Mouse (Mus musculus) erythroblast, adult 5-6 weeks (primary cell): Measurements from ENCODE around the gene Tgoln1. TPM values are rescaled to one million over a fixed set of nuclear protein-coding genes. Genes with fewer than 3 reads are reported as not detected.

Source experiments
- ATAC-seq: replicated peaks from 2 replicates; pipeline ENCODE4 v1.8.0; 2016; ENCODE audit warnings: moderate number of reproducible peaks, mild to moderate bottlenecking, moderate TSS enrichment, inconsistent platforms; ENCODE audit not compliant: poor library complexity, low FRiP score, severe bottlenecking
- total RNA-seq, 2 experiments: library from RNA; stranded (forward) in 1 of 2; stranded (reverse) in 1 of 2; fragments of 150-400 nt in 1 of 2; fragments of 200-764, 138-1000 nt in 1 of 2; gene quantifications; 2 replicates each; pipeline versions ENCODE4 v1.2.3 to v1.2.4; 2015 to 2017; ENCODE audit warnings: low replicate concordance in 2 of 2

The Tgoln1 gene
- total RNA-seq, 2 experiments from 2014 or later = 17.9 to 20.2 TPM

DNA sequence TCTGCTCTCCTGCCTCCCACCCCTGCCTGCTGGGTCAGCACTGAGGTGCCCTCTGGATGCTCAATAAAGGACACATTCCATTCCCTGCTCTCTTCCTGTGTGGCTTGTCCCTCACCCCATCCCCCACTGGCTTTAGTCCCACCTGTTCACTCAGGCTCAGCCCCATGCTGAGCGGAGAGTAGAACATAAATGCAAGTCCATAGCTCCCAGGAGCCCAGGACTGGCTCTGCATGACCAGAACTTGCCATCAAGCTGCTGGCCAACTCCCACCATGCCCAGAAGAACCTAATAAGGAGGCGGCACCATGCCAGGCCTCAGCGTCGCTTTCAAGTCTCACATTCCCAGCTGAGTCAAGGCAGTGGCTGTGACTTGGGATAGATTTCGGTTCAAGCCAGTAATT lies 53.9 kb downstream of the Tgoln1 start:
- no peak for ATAC-seq

- no peak for ATAC-seq
These were observed 54.3 kb downstream of the Tgoln1 start for GRCm38 (mm10) chr6:72562486-72562885.

DNA sequence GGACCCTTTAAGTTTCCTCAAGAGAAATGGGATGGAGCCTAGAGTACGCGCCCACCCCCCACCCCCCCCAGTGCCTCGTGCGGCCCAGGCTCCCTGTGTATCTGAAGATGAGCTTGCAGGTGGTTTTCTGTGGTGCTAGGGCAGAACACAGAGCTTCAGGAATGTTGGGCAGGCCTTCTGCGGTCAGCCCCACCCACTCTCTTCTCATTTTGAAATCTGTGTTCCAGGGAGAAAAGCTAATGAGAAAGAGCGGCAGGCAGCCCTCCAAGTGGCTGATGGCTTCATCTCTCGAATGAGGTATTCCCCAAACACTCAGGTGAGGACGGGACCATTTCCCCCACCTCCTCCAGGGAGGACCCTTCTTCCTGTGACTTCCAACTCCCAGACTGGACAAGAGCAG lies 56.0 kb downstream of the Tgoln1 start:
- no peak for ATAC-seq

Other genes starting within 250 kb of the Tgoln1 start
- gene Vamp5, start 236.5 kb downstream of the Tgoln1 start, total RNA-seq (2015; ENCODE audit: low replicate concordance) = 55.7 and 57.1 TPM in 2 replicates
- 9.5 and 21.2 TPM in 2 replicates for gene Vamp5, start 236.5 kb downstream of the Tgoln1 start, total RNA-seq (2017; ENCODE audit: low replicate concordance)
- 68.5 and 70.1 TPM in 2 replicates for gene Vamp8, start 226.3 kb downstream of the Tgoln1 start, total RNA-seq (2015; ENCODE audit: low replicate concordance)
- 91.4 and 102 TPM in 2 replicates for gene Vamp8, start 226.3 kb downstream of the Tgoln1 start, total RNA-seq (2017; ENCODE audit: low replicate concordance)
- gene Ggcx, start 202.7 kb downstream of the Tgoln1 start, total RNA-seq (2015; ENCODE audit: low replicate concordance) = 1.3 and 5.0 TPM in 2 replicates
- gene Ggcx, start 202.7 kb downstream of the Tgoln1 start, total RNA-seq (2017; ENCODE audit: low replicate concordance) = 0.85 and 2.1 TPM in 2 replicates
- gene Mat2a, start 177.4 kb downstream of the Tgoln1 start, total RNA-seq (2015; ENCODE audit: low replicate concordance) = 77.8 and 93.8 TPM in 2 replicates
- gene Mat2a, start 177.4 kb downstream of the Tgoln1 start, total RNA-seq (2017; ENCODE audit: low replicate concordance) = 44.9 and 67.3 TPM in 2 replicates
- gene Sh2d6, start 95.3 kb downstream of the Tgoln1 start, total RNA-seq (2015; ENCODE audit: low replicate concordance) = not detected in 2 replicates
- gene Sh2d6, start 95.3 kb downstream of the Tgoln1 start, total RNA-seq (2017; ENCODE audit: low replicate concordance) = not detected in 2 replicates
- gene Capg, start 72.6 kb downstream of the Tgoln1 start, total RNA-seq (2015; ENCODE audit: low replicate concordance) = 10.2 and 21.1 TPM in 2 replicates
- gene Capg, start 72.6 kb downstream of the Tgoln1 start, total RNA-seq (2017; ENCODE audit: low replicate concordance) = 22.2 and 29.0 TPM in 2 replicates
- 2.1 and 5.6 TPM in 2 replicates for gene Elmod3, start 18.6 kb downstream of the Tgoln1 start, total RNA-seq (2015; ENCODE audit: low replicate concordance)
- gene Elmod3, start 18.6 kb downstream of the Tgoln1 start, total RNA-seq (2017; ENCODE audit: low replicate concordance) = 0.85 and 6.0 TPM in 2 replicates
- gene Retsat, start 18.5 kb downstream of the Tgoln1 start, total RNA-seq (2015; ENCODE audit: low replicate concordance) = 1.7 and 4.0 TPM in 2 replicates
- 3.5 and 3.8 TPM in 2 replicates for gene Retsat, start 18.5 kb downstream of the Tgoln1 start, total RNA-seq (2017; ENCODE audit: low replicate concordance)
- gene Tcf7l1, start 172.3 kb upstream of the Tgoln1 start, total RNA-seq (2015; ENCODE audit: low replicate concordance) = not detected in 2 replicates
- not detected in 2 replicates for gene Tcf7l1, start 172.3 kb upstream of the Tgoln1 start, total RNA-seq (2017; ENCODE audit: low replicate concordance)